Mouse (Mus musculus): ENCODE data around the gene Ap1g1.

DNA sequence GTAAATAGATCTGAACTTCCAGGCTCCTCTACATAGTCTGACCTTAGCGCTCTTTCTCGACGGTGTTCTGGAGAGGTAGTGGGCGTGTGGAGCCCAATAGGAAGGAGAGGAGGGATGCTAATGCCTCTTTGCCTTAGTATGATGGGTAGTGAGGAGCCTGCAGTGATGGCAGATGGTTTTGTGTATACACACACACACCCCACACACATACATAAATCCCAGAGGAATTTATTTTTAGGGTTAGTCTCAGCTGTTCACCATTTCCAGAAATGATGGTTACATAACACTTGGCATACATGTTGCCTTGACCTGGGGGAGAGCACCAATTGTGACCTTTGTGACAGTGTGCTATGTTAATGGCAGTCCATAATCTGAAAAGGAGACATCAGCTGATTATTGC lies 87.2 kb downstream of the Ap1g1 start:
- no peak for TF ChIP-seq CTCF (IDR thresholded peaks at IDR 0.05; ENCODE audit: low read depth, low read length)
- no peak for TF ChIP-seq POLR2A (IDR thresholded peaks at IDR 0.05; ENCODE audit: borderline replicate concordance, low read depth, low read length)
